Mouse (Mus musculus): ENCODE measurements at regions not wholly inside any gene's neighbourhood (a gene's known extent, or its start where the extent isn't known, plus 50 kb on each side); places are given as distances from the start of the nearest gene placed in this dataset.

DNA sequence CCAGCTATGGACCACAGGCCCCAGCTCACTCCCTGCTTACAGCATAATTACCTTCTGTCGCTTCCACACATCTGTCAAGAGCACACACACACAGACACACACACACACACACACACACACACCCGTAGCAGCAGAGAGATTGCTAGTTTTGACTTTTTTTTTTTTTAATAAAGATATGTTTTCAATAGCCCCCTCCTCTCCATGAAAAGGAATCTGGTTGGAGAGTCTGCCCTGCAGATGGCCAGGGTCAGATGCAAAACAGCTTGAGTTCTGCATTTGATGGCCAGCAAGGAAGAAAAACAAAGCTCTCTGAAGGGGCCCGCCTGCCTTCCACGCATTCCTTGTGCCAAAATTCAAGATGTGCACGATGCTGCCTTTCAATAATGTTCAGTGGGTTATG is 99.8 kb upstream of the Castor2 start:
- Histone ChIP-seq H3K36me3 (replicated peaks) (no peaks in the 10 kb centered on the region), H3K27ac (no peak overlapping the region), H3K27me3 (replicated peaks) (0 out of 2 replicates have a peak, but pooled peaks cover 3% of the 10 kb centered on the region), H3K9me3 (no peaks in the 10 kb centered on the region), H3K4me3 (no peak overlapping the region), H3K9ac (no peak overlapping the region), H3K4me1 (peaks cover 9% of the 10 kb centered on the region), H3K4me2 (no peak overlapping the region)
- no peak for ATAC-seq (replicated peaks)
- WGBS = 4% methylated on average over 5 of the region's 5 CpGs

DNA sequence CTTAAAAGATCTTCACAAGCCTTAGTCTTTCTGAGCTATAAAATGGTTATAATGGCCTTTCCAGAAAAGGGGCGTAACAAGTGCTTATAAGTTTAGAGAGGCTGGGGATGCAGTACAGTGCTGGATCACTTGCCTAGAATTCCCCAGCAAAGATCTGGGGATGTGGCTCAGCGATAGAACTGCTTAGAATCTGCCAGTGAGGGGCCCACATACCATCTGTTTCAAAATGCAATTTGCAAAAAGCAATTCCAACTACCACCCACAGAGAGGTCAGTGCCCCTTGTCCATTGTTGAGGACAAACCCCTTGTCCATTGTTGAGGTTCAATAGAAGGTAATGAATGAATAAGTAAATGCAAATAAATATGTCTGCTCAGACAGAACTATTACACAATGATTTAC is 107.5 kb upstream of the Castor2 start:
- peaks cover 9% of the 10 kb centered on the region for H3K4me1 ChIP-seq
- H3K9me3 ChIP-seq = no peaks in the 10 kb centered on the region
- no peak overlapping the region for H3K4me3 ChIP-seq
- WGBS = 34% methylated on average over 2 of the region's 2 CpGs
- no peak for ATAC-seq (replicated peaks)
- no peaks in the 10 kb centered on the region for H3K36me3 ChIP-seq (replicated peaks)
- H3K27me3 ChIP-seq (replicated peaks) = peaks cover 8% of the 10 kb centered on the region; the same call in 1 of the 2 replicates
- H3K27ac ChIP-seq = no peak overlapping the region
- no peak overlapping the region for H3K4me2 ChIP-seq
- no peak overlapping the region for H3K9ac ChIP-seq

DNA sequence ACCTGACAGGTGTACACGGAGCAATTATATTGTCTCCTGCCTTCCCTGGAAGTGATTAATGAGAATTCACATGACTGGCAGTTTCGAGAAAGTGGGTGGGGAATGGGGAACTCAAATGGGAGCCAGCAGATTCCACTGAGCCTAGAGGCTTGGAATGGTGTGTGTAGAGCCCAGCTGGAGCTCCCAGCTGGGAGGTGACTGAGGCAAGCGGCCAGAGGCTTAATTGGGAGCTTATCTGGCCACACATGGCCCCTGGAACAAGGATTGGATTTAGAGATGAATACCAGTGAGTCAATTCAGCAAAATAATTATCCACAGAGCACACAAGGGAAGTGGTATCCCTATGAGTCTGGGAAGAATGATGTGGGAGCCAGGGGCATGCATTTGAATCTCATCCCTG is 108.0 kb upstream of the Castor2 start:
- no peaks in the 10 kb centered on the region for H3K36me3 ChIP-seq (replicated peaks)
- 10% methylated on average over 3 of the region's 3 CpGs for WGBS

DNA sequence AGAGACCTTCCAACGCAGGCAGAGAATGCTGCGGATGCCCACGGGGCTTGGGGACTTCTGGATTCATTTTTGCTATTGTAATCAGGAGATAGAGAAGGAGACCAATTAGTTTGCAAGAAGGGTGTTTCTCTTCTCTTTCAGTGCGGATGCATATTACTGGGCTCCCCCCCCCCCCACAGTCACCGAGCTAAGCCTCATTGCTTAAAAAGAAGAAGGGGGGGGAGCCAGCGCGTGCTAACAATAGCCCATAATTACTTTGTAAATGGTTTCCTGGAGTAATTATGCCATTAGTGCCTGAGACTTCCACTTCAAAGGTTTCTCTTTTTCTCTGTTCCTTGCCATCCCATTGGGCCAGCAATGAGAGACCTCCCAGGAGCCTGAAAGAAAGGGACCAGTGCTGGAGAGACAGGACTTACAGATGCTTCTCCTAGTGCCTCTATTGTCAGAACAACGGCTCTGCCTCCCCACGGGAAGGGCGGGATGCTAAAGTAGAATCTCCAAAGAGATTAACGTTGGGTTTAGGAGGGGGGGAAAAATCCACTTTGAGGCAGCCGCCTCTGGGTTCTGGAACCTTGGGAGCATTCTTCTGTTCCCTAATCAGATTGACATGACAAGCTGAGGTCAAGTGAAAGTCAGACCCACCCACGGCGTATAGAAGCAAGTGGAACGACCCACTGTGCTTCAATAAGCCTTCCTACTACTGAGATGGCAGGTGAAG is 116.1 kb upstream of the Castor2 start:
- ATAC-seq (replicated peaks) = peak; percentile 45; the same call in 1 of the 2 replicates
- H3K4me1 ChIP-seq = peaks cover 17% of the 10 kb centered on the region
- H3K4me3 ChIP-seq = no peak overlapping the region
- H3K27me3 ChIP-seq (replicated peaks) = peaks cover 14% of the 10 kb centered on the region
- no peaks in the 10 kb centered on the region for H3K9me3 ChIP-seq
- WGBS = 2% methylated on average over 15 of the region's 15 CpGs
- no peak overlapping the region for H3K9ac ChIP-seq
- H3K27ac ChIP-seq = peak overlapping the region; percentile 21; the same call in 1 of the 2 replicates
- H3K4me2 ChIP-seq = peak overlapping the region; percentile 17
- no peaks in the 10 kb centered on the region for H3K36me3 ChIP-seq (replicated peaks)

More for the DNA sequence above, 108.0 kb upstream of the Castor2 start:
- ATAC-seq (replicated peaks) = no peak
- Histone ChIP-seq H3K4me1 (peaks cover 9% of the 10 kb centered on the region), H3K4me2 (no peak overlapping the region), H3K9ac (no peak overlapping the region), H3K27me3 (replicated peaks) (peaks cover 8% of the 10 kb centered on the region; the same call in 1 of the 2 replicates), H3K9me3 (no peaks in the 10 kb centered on the region), H3K27ac (no peak overlapping the region), H3K4me3 (no peak overlapping the region)

DNA sequence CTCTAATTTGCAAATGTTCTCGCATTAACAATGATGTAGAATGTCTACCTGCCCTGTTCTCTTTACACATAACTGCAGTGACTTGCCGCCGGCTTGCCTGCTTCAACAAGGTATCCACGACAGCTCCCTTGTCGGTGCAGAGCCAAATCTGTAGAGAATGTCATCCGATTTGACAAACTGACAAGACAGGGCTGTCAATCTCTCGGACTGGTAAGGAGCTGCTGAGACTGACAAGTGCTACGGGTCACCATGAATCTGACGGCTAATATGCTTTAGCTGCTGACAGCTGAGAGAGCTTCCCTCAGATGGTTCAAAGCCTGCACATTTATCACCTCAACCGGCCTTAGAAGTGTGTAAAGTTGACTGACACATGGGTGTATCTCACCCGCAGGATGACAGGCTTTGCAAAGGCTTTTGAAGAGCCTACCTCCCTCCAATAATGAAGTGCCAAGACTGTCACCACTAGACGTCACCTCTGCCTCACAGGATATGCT is 129.0 kb upstream of the Castor2 start:
- Histone ChIP-seq H3K27me3 (replicated peaks) (no peaks in the 10 kb centered on the region), H3K36me3 (replicated peaks) (no peaks in the 10 kb centered on the region), H3K9ac (no peak overlapping the region), H3K4me1 (0 out of 2 replicates have a peak, but pooled peaks cover 2% of the 10 kb centered on the region), H3K4me2 (no peak overlapping the region), H3K9me3 (peaks cover 10% of the 10 kb centered on the region; the same call in 1 of the 2 replicates), H3K4me3 (no peak overlapping the region), H3K27ac (no peak overlapping the region)
- WGBS = 71% methylated on average over 12 of the region's 12 CpGs
- peak; percentile 54; the same call in 1 of the 2 replicates for ATAC-seq (replicated peaks)

DNA sequence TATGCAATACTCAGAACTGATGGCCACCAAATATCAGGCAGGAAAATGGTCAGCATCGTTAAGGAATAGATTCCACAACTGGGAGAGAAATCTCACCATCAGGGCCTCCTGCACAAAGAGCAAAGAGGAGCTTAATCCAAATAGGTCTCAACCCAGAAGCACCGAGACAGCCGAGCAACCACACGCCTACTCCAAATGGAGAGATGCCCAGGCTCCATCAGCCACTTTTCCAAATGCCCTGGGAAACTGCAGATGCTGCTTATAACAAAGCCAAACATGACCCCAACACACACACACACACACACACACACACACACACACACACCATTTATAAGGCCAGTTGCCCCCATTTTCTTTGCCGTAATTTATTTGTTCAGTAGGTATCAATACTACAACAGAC is 136.2 kb upstream of the Castor2 start:
- WGBS = 86% methylated on average over 5 of the region's 5 CpGs
- Histone ChIP-seq H3K4me1 (no peaks in the 10 kb centered on the region), H3K27ac (no peak overlapping the region), H3K9ac (no peak overlapping the region), H3K9me3 (peaks cover 10% of the 10 kb centered on the region; the same call in 1 of the 2 replicates), H3K4me2 (no peak overlapping the region), H3K36me3 (replicated peaks) (no peaks in the 10 kb centered on the region), H3K4me3 (no peak overlapping the region), H3K27me3 (replicated peaks) (no peaks in the 10 kb centered on the region; the same call in 1 of the 2 replicates)
- ATAC-seq (replicated peaks) = no peak

DNA sequence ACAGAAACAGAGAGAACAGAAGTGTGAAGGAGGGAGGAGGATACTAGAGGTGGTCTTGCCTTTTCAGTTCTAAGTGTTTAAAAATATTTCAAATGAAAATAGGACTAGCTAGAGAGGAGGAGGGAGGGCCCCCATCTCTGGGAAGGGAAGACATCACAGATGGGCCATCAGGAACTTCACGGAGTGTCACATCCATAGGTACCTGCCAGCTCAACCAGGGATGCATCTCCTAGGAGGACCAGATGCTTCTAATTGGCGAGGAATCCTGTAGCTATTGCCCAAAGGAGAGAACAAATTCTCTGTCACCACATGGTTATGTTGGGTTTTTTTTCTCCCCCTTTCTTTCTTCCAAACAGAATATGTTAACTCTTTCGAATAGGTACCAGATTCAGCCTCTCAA is 158.7 kb upstream of the Castor2 start:
- ATAC-seq (replicated peaks) = no peak
- no peaks in the 10 kb centered on the region for H3K9me3 ChIP-seq
- no peak overlapping the region for H3K4me2 ChIP-seq
- no peaks in the 10 kb centered on the region for H3K36me3 ChIP-seq (replicated peaks)
- no peak overlapping the region for H3K27ac ChIP-seq
- 78% methylated on average over 3 of the region's 3 CpGs for WGBS
- no peak overlapping the region for H3K9ac ChIP-seq
- H3K27me3 ChIP-seq (replicated peaks) = no peaks in the 10 kb centered on the region
- no peaks in the 10 kb centered on the region for H3K4me1 ChIP-seq
- H3K4me3 ChIP-seq = no peak overlapping the region

DNA sequence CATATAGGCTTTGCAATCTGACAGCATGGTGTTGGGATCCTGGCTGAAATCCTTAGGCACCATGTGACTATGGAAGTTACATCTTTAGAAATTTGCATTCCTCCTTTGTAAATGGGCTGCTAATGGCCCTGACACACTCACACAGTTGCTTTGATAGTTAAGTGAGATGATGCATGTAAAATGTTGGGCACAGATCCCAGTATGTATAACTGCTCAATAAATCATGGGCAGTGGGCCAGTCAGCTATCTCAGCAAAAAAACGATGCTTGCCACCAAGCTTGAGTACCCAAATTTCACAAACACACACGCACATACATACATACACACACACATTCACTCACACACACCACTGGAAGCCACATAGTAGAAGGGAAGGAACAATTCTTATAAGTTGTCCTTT is 159.5 kb upstream of the Castor2 start:
- no peak overlapping the region for H3K4me3 ChIP-seq
- no peak overlapping the region for H3K4me2 ChIP-seq
- no peaks in the 10 kb centered on the region for H3K4me1 ChIP-seq
- WGBS = 93% methylated on average over 2 of the region's 2 CpGs
- H3K27me3 ChIP-seq (replicated peaks) = no peaks in the 10 kb centered on the region
- H3K36me3 ChIP-seq (replicated peaks) = no peaks in the 10 kb centered on the region
- H3K9me3 ChIP-seq = no peaks in the 10 kb centered on the region
- no peak for ATAC-seq (replicated peaks)
- H3K9ac ChIP-seq = no peak overlapping the region
- H3K27ac ChIP-seq = no peak overlapping the region

DNA sequence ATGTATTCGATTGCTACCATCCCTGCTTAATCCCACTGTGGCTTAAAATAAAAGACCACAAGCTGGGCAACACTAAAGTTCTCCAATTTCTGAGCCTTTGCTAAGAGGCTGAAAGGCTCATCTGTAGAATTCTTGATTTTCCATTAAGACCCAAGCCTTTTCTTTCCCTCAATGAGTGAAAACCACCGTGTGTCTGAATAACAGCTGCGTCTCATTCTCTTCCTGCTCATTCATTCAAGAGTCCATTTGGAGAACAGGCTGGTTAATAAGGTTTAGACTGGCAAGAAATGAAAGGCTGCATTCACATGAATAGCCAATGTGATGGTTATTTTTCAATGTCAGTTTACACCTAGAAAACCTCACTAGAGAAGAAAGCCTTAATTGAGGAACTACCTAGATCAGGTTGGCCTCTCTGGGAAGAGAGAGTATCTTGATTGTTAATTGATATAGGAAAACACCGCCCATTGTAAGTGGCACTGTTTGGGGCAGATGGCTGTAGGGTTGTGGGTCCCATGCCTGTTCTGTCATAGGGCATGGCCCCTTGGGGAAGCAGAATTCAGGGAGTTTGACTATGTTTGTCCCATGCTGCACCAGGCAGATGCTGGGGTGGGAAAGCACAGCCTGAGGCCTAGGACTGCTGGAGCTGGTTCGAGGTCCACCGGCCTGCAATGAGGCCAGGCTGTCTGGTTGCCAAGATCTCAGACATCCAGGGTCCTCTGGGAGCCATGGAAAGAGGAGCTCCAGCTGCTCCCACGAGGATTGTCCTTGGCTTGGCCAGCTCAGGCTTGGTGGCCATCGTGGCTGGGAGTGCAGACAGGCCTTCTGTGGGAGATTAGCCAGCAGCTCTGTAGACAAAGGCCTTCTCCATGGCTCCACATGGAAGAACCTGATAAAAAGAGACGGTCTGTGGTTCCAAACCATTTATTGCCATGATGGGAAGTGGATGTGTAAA is 161.3 kb upstream of the Castor2 start:
- no peak for ATAC-seq (replicated peaks)
- Histone ChIP-seq H3K4me1 (no peaks in the 10 kb centered on the region), H3K4me2 (no peak overlapping the region), H3K9me3 (no peaks in the 10 kb centered on the region), H3K9ac (no peak overlapping the region), H3K36me3 (replicated peaks) (no peaks in the 10 kb centered on the region), H3K4me3 (no peak overlapping the region), H3K27me3 (replicated peaks) (no peaks in the 10 kb centered on the region), H3K27ac (0 out of 2 replicates have a peak overlapping the region, but pooled peaks have one; percentile 0)
- WGBS = 41% methylated on average over 9 of the region's 9 CpGs

DNA sequence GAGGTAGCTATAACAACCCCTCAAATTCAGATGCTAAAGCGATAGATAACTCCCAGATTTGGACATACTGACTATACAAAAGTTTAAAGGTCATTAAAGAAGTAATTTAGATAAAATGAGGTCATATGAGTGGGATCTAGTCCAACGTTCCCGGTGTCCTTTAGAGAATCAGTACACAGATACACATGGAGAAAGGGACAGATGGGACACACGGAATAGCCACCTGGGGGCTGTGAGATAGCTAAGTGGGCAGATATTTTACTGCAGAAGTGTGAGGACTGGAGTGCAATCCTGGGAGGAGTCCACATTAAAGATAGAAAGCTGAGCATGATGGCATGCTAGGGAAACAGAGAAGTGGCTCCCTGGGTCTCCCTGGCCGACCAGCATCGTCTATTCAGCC is 164.1 kb upstream of the Castor2 start:
- WGBS = 92% methylated on average over 6 of the region's 6 CpGs
- ATAC-seq (replicated peaks) = no peak
- no peaks in the 10 kb centered on the region for H3K36me3 ChIP-seq (replicated peaks)
- H3K4me3 ChIP-seq = no peak overlapping the region
- no peaks in the 10 kb centered on the region for H3K9me3 ChIP-seq
- H3K27ac ChIP-seq = no peak overlapping the region
- H3K4me1 ChIP-seq = no peaks in the 10 kb centered on the region
- H3K9ac ChIP-seq = no peak overlapping the region
- H3K27me3 ChIP-seq (replicated peaks) = no peaks in the 10 kb centered on the region
- no peak overlapping the region for H3K4me2 ChIP-seq

DNA sequence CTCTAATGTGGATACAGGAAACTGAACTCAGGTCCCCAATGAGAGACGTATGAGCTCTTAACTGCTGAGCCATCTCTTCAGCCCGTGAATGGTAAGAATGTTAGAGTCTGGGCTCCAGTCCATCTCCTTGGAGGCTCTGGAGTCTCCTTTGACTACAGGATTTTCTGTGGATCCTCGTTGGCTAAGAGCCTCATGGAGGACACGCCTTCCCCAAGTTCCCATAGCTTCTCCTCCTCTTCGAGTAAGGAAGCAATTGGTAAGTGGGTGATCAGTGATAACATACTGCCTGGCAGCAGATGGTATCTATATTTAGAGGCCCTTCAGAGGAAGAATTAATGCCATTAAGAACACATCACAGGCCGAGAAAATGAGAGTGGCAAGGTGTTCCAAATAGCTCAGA is 164.5 kb upstream of the Castor2 start:
- Histone ChIP-seq H3K4me3 (no peak overlapping the region), H3K9me3 (no peaks in the 10 kb centered on the region), H3K4me1 (no peaks in the 10 kb centered on the region), H3K27me3 (replicated peaks) (no peaks in the 10 kb centered on the region), H3K9ac (no peak overlapping the region), H3K4me2 (no peak overlapping the region), H3K36me3 (replicated peaks) (no peaks in the 10 kb centered on the region), H3K27ac (no peak overlapping the region)
- ATAC-seq (replicated peaks) = no peak
- WGBS = 82% methylated on average over 6 of the region's 6 CpGs

DNA sequence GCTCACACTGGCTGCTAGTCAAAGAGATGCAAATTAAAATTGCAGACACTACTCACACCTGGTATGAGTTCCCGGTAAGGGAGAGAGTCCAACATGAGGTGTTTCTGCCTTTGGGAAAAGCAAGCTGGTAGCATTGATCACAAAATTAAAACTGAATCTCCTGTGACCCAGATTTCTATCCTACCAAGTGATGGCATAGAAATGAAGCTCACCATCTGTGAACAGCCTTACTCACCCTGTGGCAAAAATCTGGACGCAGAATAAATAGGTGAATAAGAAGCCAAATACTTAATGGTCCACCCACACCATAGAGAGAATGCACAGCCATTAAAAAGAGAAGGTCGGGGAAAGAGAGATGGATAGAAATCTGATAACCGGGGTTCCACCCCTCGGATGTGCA is 169.4 kb upstream of the Castor2 start:
- Histone ChIP-seq H3K4me1 (peaks cover 7% of the 10 kb centered on the region; the same call in 1 of the 2 replicates), H3K4me3 (no peak overlapping the region), H3K9me3 (no peaks in the 10 kb centered on the region), H3K4me2 (no peak overlapping the region), H3K36me3 (replicated peaks) (no peaks in the 10 kb centered on the region), H3K27ac (no peak overlapping the region), H3K9ac (no peak overlapping the region), H3K27me3 (replicated peaks) (no peaks in the 10 kb centered on the region)
- WGBS = 74% methylated on average over 5 of the region's 5 CpGs
- ATAC-seq (replicated peaks) = no peak

Data from midbrain, embryonic 15.5 days (tissue).